Mouse (Mus musculus) myocyte (in vitro differentiated cells): ENCODE data around the gene Ccdc152.

Source experiments
- E2F4 ChIP-seq: IDR thresholded peaks from one replicate; pipeline ENCODE4 v1.6.1; 2011; ENCODE audit warnings: mild to moderate bottlenecking, control low read depth, moderate library complexity; ENCODE audit not compliant: insufficient read depth
- MAX ChIP-seq: IDR thresholded peaks from one replicate; pipeline ENCODE4 v1.6.1; 2011; ENCODE audit warnings: low read depth, mild to moderate bottlenecking, control low read depth
- POLR2A ChIP-seq: IDR thresholded peaks from one replicate; pipeline ENCODE4 v1.6.1; 2011; ENCODE audit warnings: low read depth, mild to moderate bottlenecking, control low read depth, moderate library complexity; ENCODE audit not compliant: insufficient read length
- USF1 ChIP-seq: IDR thresholded peaks from one replicate; pipeline ENCODE4 v1.6.1; 2011; ENCODE audit warnings: low read depth, mild to moderate bottlenecking, control low read depth, moderate library complexity

DNA sequence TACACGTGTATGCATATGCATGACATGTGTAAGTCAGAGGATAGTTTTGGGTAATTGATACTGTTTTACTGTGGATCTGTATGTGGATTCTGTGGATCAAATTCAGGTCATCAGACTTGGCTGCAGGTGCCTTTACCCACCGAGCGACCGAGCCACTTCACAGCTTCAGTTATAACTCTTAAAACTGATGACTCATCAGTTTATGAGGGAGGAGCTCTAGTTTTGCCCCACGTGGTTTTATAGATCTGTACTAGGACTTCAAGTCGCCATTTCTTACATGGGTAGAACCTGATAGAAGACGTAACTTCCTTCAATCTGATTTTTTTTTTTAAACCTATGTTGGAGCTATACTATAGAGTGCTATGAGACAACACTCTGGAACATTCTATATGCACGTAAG, 5.7 kb downstream of the Ccdc152 start:
- TF ChIP-seq USF1: no peak
- no peak for TF ChIP-seq POLR2A
- no peak for TF ChIP-seq E2F4
- no peak for TF ChIP-seq MAX
